Mouse (Mus musculus) limb, embryonic 13.5 days (tissue): ENCODE measurements at regions not wholly inside any gene's neighbourhood (a gene's known extent, or its start where the extent isn't known, plus 50 kb on each side); places are given as distances from the start of the nearest gene placed in this dataset.
"Not testable (repeated sequence)": the region's sequence is repeated elsewhere in the genome, so short reads cannot be mapped to it uniquely, and the experiment has no call there.

ENCODE experiments used
- ATAC-seq: fragments of 200-750 bp; cut with Nextera tagmentation; 2 replicates; pipeline ENCODE4 v1.8.0; 2017; ENCODE audit warnings: low read depth, moderate number of reproducible peaks, moderate TSS enrichment; ENCODE audit not compliant: low FRiP score
- H3K27ac ChIP-seq: fragments of 300-500 bp; sonication (generic); 2 replicates; pipeline ENCODE4 v1.5.1; 2015; ENCODE audit warnings: inconsistent platforms, mild to moderate bottlenecking, moderate library complexity
- H3K27me3 ChIP-seq: fragments of 300-500 bp; sonication (generic); 2 replicates; pipeline ENCODE4 v1.6.1; 2015; ENCODE audit warnings: mild to moderate bottlenecking, inconsistent platforms
- H3K36me3 ChIP-seq: fragments of 300-500 bp; sonication (generic); 2 replicates; pipeline ENCODE4 v1.6.1; 2015; ENCODE audit warnings: inconsistent platforms, mild to moderate bottlenecking, moderate library complexity
- H3K4me1 ChIP-seq: fragments of 300-500 bp; sonication (generic); 2 replicates; pipeline ENCODE4 v1.6.1; 2015; ENCODE audit warnings: inconsistent platforms
- H3K4me2 ChIP-seq: fragments of 300-500 bp; sonication (generic); replicated peaks from 2 replicates; pipeline ENCODE4 v1.6.1; 2015; ENCODE audit warnings: inconsistent platforms, mild to moderate bottlenecking, moderate library complexity
- H3K4me3 ChIP-seq: fragments of 300-500 bp; sonication (generic); 2 replicates; pipeline ENCODE4 v1.5.1; 2015; ENCODE audit warnings: moderate library complexity, mild to moderate bottlenecking, inconsistent platforms
- H3K9ac ChIP-seq: fragments of 300-500 bp; sonication (generic); 2 replicates; pipeline ENCODE4 v1.6.1; 2015; ENCODE audit warnings: mild to moderate bottlenecking, inconsistent platforms
- H3K9me3 ChIP-seq: fragments of 300-500 bp; sonication (generic); 2 replicates; pipeline ENCODE4 v1.6.1; 2016; ENCODE audit warnings: inconsistent platforms
- WGBS: fragments of 180-500 bp; shearing (Covaris S2); methylation state at CpG from one replicate; pipeline ENCODE4 v1.1.7; 2015; 5-methylcytosine and 5-hydroxymethylcytosine counted together

DNA sequence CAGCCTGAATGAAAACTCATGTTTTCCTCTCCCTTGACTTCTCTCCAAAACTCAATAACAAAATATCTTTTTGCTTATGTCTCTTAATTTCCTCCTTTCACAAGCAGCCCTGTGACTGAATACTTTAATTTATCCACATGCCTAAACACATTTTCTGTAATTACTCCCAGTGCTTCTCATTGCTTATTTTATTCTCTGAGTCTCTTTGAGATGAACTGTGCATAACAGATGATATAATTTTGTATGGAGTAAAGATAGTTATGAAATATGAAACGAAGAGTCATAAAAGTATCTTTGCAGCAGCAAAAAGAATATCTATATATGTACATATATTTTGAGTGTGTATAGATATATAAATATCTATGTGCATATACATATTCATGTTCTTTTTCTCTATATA, 187.5 kb upstream of the Tac1 start:
- no peak for ATAC-seq
- Histone ChIP-seq H3K4me2 (no peak overlapping the region), H3K9me3 (no peaks in the 10 kb centered on the region), H3K27me3 (no peaks in the 10 kb centered on the region), H3K27ac (no peak overlapping the region), H3K9ac (no peak overlapping the region), H3K4me3 (no peak overlapping the region), H3K36me3 (no peaks in the 10 kb centered on the region), H3K4me1 (no peaks in the 10 kb centered on the region)
- WGBS = 77% methylated on average over 1 of the region's 1 CpGs

DNA sequence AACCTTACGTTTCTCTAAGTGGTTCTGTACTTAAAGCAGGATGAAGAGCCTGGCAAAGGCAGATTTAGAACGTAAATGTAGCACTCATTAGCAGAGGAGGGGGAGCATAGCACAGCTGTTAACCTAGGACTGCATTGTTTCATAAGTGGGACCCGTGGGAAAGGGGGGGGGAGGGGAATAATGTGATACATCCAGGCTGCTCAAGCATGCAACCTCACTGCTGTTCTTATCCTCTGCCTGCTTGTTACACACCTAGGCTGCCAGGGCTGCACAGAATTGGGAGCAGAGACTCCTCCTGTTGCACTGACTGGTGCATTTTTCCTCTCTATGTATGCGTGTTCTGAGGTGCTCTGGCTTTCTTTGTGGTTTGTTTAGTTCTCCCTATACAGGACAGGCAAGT, 180.1 kb upstream of the Tac1 start:
- no peak overlapping the region for H3K27ac ChIP-seq
- no peaks in the 10 kb centered on the region for H3K9me3 ChIP-seq
- H3K4me1 ChIP-seq = 0 out of 2 replicates have a peak, but pooled peaks cover 2% of the 10 kb centered on the region
- no peak overlapping the region for H3K4me3 ChIP-seq
- WGBS = 27% methylated on average over 4 of the region's 4 CpGs
- no peak overlapping the region for H3K9ac ChIP-seq
- H3K4me2 ChIP-seq = no peak overlapping the region
- no peaks in the 10 kb centered on the region for H3K27me3 ChIP-seq
- H3K36me3 ChIP-seq = no peaks in the 10 kb centered on the region
- ATAC-seq = no peak

DNA sequence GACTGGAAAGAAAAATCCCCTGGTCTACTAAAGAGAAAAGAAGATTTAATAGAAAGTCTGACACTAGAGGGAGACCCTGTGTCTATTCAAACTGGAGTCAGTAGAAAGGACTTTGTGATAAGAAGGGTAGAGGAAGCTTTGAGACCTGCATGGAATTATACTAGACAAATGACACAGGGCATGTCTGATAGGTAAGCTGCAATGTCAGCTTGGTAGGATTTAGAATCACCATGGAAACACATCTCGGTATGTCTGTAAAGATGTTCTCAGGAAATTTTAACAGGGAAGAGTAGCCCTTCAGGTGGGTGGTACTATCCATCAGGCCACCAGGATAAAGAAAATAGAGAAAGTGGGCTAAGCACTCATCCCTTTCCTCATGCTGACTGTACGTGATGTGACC, 178.8 kb upstream of the Tac1 start:
- Histone ChIP-seq H3K9ac (no peak overlapping the region), H3K36me3 (no peaks in the 10 kb centered on the region), H3K4me3 (no peak overlapping the region), H3K4me2 (no peak overlapping the region), H3K27me3 (no peaks in the 10 kb centered on the region), H3K27ac (no peak overlapping the region), H3K9me3 (no peaks in the 10 kb centered on the region), H3K4me1 (0 out of 2 replicates have a peak, but pooled peaks cover 2% of the 10 kb centered on the region)
- 89% methylated on average over 2 of the region's 2 CpGs for WGBS
- no peak for ATAC-seq

DNA sequence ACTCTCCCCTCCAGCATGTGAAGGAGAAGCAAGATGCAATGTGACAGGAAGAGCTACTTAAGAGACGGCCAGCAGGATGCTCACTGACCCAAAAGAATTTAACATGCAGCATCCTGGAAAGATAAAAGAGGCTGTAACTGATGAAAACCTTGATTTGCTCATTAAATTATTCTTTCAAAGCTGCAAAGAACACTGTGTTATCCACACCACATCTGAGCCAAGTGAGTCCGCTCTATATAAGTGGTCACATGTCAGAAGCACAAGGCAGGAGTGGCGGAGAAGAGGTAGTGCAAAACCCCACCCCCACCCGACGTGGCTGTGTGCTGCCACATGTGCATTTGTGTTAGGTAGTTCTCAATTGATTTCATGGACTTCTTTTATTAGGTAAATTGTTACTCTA, 176.0 kb upstream of the Tac1 start:
- no peaks in the 10 kb centered on the region for H3K36me3 ChIP-seq
- no peak overlapping the region for H3K27ac ChIP-seq
- H3K4me2 ChIP-seq = no peak overlapping the region
- no peak overlapping the region for H3K9ac ChIP-seq
- H3K27me3 ChIP-seq = no peaks in the 10 kb centered on the region
- 62% methylated on average over 5 of the region's 5 CpGs for WGBS
- ATAC-seq = no peak
- no peaks in the 10 kb centered on the region for H3K9me3 ChIP-seq
- 0 out of 2 replicates have a peak, but pooled peaks cover 2% of the 10 kb centered on the region for H3K4me1 ChIP-seq
- H3K4me3 ChIP-seq = no peak overlapping the region

DNA sequence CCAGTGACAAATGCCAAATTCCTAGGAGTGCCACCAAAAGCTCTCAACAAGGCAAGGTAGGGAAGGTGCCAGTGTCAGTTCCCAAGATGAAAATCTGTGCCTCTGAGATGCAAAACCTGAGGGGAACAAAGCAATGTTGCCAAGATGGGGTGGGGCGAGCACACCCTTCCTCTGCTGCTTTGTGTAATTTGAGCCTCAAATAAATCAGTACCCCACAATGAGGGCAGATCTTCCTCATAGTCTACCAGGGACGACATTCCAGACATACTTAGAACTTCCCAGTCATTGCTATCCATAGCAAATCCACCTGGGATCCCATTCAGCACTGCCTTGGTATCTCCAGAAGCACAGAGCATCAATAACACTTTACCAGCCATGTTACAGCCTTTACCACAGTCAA, 129.9 kb upstream of the Tac1 start:
- WGBS = 48% methylated on average over 2 of the region's 2 CpGs
- no peaks in the 10 kb centered on the region for H3K9me3 ChIP-seq
- no peaks in the 10 kb centered on the region for H3K36me3 ChIP-seq
- no peak overlapping the region for H3K4me3 ChIP-seq
- H3K9ac ChIP-seq = no peak overlapping the region
- no peaks in the 10 kb centered on the region for H3K4me1 ChIP-seq
- H3K4me2 ChIP-seq = no peak overlapping the region
- H3K27me3 ChIP-seq = no peaks in the 10 kb centered on the region
- ATAC-seq = no peak
- no peak overlapping the region for H3K27ac ChIP-seq

DNA sequence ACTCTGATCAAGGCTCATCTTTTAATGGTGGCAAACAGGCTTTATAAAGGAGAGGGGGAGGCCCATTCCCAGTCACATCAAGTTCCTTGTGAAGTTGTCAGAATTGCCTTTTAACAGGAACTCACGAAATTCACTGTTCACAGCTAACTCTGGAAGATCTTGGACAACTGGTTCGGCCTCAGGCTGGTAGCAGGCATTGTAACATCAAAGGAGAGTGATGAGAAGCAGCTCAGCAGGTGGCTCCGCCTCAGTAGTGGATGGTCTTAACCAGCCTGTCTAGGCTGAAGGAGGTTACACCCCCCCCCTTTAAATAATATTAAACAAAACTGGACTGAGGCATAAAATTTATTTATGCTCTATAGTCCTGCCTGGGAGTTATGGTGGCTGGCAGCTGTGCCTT, 113.0 kb upstream of the Tac1 start:
- H3K4me3 ChIP-seq = no peak overlapping the region
- H3K27me3 ChIP-seq = no peaks in the 10 kb centered on the region
- H3K36me3 ChIP-seq = no peaks in the 10 kb centered on the region
- no peaks in the 10 kb centered on the region for H3K9me3 ChIP-seq
- no peak overlapping the region for H3K27ac ChIP-seq
- WGBS = 36% methylated on average over 3 of the region's 3 CpGs
- ATAC-seq = no peak
- H3K4me1 ChIP-seq = no peaks in the 10 kb centered on the region
- no peak overlapping the region for H3K9ac ChIP-seq
- H3K4me2 ChIP-seq = no peak overlapping the region

DNA sequence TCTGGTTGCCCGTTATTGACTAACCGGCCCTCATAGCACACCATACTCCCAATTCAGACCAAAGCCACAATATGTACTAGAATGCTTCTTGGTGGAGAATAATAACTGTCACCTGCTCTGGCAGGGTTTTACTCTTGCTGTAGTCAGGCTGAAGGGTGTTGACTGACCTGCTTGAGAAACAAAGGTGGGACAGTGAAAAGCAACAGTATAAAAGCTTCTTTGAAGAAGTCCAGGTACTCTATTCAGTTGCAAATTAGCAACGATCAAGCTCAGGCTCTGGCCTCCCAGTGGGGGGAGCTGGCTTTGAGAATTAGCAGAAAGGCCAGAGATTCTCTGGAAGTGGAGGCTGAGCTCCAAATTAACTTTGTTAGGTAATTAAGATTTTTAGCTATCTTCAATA, 112.4 kb upstream of the Tac1 start:
- H3K36me3 ChIP-seq, H3K9me3 ChIP-seq, H3K4me2 ChIP-seq, H3K4me3 ChIP-seq, H3K27me3 ChIP-seq, H3K9ac ChIP-seq, ATAC-seq, H3K27ac ChIP-seq, H3K4me1 ChIP-seq: not testable (repeated sequence)
- WGBS = 68% methylated on average over 3 of the region's 3 CpGs

DNA sequence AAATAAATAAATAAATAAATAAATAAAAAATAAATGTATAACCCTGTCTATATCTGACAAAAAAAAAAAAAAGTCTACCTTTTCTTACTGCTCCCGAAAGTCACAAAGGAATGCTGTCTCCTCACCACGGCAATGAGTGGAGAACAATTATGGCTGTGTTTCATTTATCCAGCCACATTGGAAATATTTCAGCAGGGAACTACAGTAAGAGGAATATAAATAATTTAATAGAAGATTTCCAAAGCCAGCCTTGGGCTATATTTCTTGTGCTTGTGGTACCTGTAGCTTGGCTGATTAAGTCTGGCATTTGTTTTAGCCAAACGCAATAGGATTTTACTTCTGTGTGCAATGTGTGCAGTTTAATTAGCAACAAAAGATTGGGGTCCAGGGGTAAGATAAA, 98.8 kb upstream of the Tac1 start:
- no peak overlapping the region for H3K4me3 ChIP-seq
- no peak for ATAC-seq
- WGBS = 64% methylated on average over 3 of the region's 3 CpGs
- H3K9ac ChIP-seq = no peak overlapping the region
- no peaks in the 10 kb centered on the region for H3K36me3 ChIP-seq
- H3K27me3 ChIP-seq = no peaks in the 10 kb centered on the region
- no peak overlapping the region for H3K27ac ChIP-seq
- no peak overlapping the region for H3K4me2 ChIP-seq
- H3K9me3 ChIP-seq = no peaks in the 10 kb centered on the region
- H3K4me1 ChIP-seq = no peaks in the 10 kb centered on the region

DNA sequence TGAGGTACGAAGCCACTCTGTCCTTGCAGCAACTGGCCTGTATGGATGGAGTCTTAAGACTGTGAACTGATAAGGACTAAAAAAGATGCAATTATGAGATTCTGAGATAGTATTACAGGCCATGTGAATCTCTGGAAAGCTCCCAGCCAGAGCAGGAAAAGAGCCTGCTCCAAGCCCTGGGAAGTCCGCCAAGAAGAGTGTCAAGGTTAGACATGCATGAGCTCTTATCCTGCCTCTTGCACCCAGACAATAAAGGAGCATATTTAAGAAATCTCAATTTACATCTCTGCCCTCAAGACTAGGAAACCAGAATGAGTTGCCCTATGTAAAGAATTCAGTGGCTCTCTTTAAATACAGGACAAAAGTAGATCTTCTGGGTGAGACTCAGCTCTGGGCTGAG, 90.8 kb upstream of the Tac1 start:
- 80% methylated on average over 2 of the region's 2 CpGs for WGBS
- H3K9me3 ChIP-seq = no peaks in the 10 kb centered on the region
- H3K27me3 ChIP-seq = no peaks in the 10 kb centered on the region
- H3K4me2 ChIP-seq = no peak overlapping the region
- no peak for ATAC-seq
- no peaks in the 10 kb centered on the region for H3K36me3 ChIP-seq
- no peaks in the 10 kb centered on the region for H3K4me1 ChIP-seq
- no peak overlapping the region for H3K4me3 ChIP-seq
- no peak overlapping the region for H3K27ac ChIP-seq
- no peak overlapping the region for H3K9ac ChIP-seq

DNA sequence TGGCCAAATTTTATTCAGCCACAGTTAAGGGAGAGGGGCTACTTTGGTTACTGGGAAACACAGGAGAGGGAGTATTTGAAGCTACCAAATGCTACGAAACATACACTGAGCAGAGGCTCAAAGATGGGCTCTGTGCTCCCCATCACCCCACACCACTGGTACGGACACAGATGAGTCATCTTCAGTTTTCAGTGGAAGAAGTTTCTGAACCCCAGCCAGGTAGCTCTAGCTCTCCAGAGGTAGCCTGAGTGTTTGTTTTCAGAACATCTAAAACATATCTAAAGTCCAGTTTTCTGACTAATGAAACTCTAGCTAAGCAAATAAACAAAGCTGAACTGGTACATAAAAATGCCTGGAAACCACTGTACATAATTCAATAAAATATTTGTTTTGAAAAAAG, 90.3 kb upstream of the Tac1 start:
- 95% methylated on average over 2 of the region's 2 CpGs for WGBS
- Histone ChIP-seq H3K36me3 (no peaks in the 10 kb centered on the region), H3K4me2 (no peak overlapping the region), H3K27ac (no peak overlapping the region), H3K4me1 (no peaks in the 10 kb centered on the region), H3K9me3 (no peaks in the 10 kb centered on the region), H3K27me3 (no peaks in the 10 kb centered on the region), H3K9ac (no peak overlapping the region), H3K4me3 (no peak overlapping the region)
- ATAC-seq = no peak

DNA sequence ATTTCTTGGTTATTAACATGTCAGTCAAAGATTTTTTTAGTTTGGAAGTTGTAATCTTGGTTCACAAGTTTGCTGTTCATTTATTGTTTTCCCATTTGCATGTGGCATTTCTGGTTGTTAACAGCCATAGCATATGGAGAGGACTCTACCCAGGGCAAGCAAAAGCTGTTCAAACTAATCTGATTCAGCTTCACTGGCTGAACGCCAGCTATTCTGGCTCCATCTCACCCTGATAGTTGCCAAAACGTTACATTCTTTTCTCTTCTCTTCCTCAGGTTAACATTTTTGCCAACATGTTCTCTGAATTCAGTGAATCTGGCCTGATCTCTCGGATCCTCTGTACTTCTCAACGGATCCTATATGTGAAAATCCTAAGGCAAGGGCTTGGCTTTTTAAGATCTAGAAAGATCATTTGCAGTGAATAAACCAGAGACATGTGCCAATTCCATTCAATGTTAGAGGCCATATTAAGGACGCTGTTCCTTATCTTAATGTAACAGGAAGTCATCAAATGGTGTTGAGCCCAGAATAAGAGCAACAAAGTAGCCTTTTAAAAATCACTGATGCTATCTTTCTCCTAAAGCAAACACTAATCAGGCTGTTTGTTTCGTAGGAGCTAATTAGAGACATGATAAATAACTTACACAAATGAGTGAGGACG, 82.2 kb upstream of the Tac1 start:
- Histone ChIP-seq H3K4me2 (no peak overlapping the region), H3K9me3 (no peaks in the 10 kb centered on the region), H3K4me1 (peaks cover 13% of the 10 kb centered on the region; the same call in 1 of the 2 replicates), H3K27ac (no peak overlapping the region), H3K9ac (no peak overlapping the region), H3K36me3 (no peaks in the 10 kb centered on the region), H3K4me3 (no peak overlapping the region), H3K27me3 (no peaks in the 10 kb centered on the region)
- 41% methylated on average over 7 of the region's 7 CpGs for WGBS
- ATAC-seq = peak; percentile 48; the same call in 1 of the 2 replicates

DNA sequence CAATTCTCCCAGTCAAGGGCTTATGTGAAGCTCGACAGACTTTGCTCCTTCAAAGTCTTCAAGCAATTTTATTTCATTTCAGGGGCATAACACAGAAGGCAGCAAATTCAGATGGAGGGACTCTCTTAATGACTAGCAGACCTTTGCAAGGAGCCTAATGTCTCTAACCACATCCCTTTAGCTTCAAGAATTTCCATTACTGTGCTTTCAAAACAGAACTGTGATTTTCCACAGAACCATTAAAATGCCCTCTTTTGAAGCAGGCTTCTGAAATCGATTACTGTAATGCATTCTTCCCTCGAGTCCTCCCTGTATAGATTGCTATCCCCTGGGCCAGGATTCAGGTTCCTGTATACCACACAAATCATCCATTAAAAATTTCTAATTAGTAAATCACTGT, 80.9 kb upstream of the Tac1 start:
- H3K36me3 ChIP-seq = no peaks in the 10 kb centered on the region
- peak; percentile 40; the same call in 1 of the 2 replicates for ATAC-seq
- H3K4me1 ChIP-seq = peaks cover 13% of the 10 kb centered on the region; the same call in 1 of the 2 replicates
- no peaks in the 10 kb centered on the region for H3K9me3 ChIP-seq
- H3K9ac ChIP-seq = no peak overlapping the region
- WGBS = 18% methylated on average over 3 of the region's 3 CpGs
- no peak overlapping the region for H3K27ac ChIP-seq
- H3K27me3 ChIP-seq = no peaks in the 10 kb centered on the region
- H3K4me3 ChIP-seq = no peak overlapping the region
- no peak overlapping the region for H3K4me2 ChIP-seq

DNA sequence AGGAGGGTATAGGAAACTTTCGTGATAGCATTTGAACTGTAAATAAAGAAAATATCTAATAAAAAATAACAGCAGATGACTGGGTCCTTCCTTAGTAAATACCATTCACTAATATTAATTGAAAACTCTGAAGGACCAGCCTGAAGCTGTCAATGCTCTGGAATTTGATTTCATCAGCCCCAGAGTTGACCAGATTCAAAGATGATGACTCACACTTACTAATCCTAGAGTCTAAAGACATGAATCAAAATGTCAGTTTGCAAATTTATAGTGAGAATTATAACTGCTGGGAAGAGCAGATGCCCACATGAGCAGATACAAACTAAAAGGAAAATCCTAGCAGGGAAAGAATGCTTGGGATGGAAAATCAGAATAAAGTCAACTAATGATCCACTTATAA, 77.8 kb upstream of the Tac1 start:
- Histone ChIP-seq H3K27ac (no peak overlapping the region), H3K9ac (no peak overlapping the region), H3K27me3 (no peaks in the 10 kb centered on the region), H3K4me1 (peaks cover 13% of the 10 kb centered on the region; the same call in 1 of the 2 replicates), H3K9me3 (no peaks in the 10 kb centered on the region), H3K4me3 (no peak overlapping the region), H3K36me3 (no peaks in the 10 kb centered on the region), H3K4me2 (no peak overlapping the region)
- ATAC-seq = no peak
- 74% methylated on average over 1 of the region's 1 CpGs for WGBS
